Mouse (Mus musculus) limb, embryonic 15.5 days (tissue): ENCODE measurements around the gene C1qtnf6. TPM values are rescaled to one million over a fixed set of nuclear protein-coding genes. Genes with fewer than 3 reads are reported as not detected.

Experiments
- ATAC-seq: fragments of 200-750 bp; cut with Nextera tagmentation; 2 replicates; pipeline ENCODE4 v1.8.0; 2017; ENCODE audit warnings: low read depth, moderate TSS enrichment; ENCODE audit not compliant: insufficient number of reproducible peaks, low FRiP score, low TSS enrichment
- H3K27ac ChIP-seq: fragments of 300-500 bp; sonication (generic); 2 replicates; pipeline ENCODE4 v1.5.1; 2015; ENCODE audit warnings: moderate library complexity, mild to moderate bottlenecking, inconsistent platforms
- H3K27me3 ChIP-seq: fragments of 300-500 bp; sonication (generic); 2 replicates; pipeline ENCODE4 v1.6.1; 2015; ENCODE audit warnings: inconsistent platforms
- H3K36me3 ChIP-seq: fragments of 300-500 bp; sonication (generic); 2 replicates; pipeline ENCODE4 v1.6.1; 2015; ENCODE audit warnings: inconsistent platforms
- H3K4me1 ChIP-seq: fragments of 300-500 bp; sonication (generic); 2 replicates; pipeline ENCODE4 v1.6.1; 2015; ENCODE audit warnings: inconsistent platforms
- H3K4me2 ChIP-seq: fragments of 300-500 bp; sonication (generic); 2 replicates; pipeline ENCODE4 v1.6.1; 2015; ENCODE audit warnings: mild to moderate bottlenecking, inconsistent platforms
- H3K4me3 ChIP-seq: fragments of 300-500 bp; sonication (generic); 2 replicates; pipeline ENCODE4 v1.5.1; 2015; ENCODE audit warnings: mild to moderate bottlenecking, inconsistent platforms
- H3K9ac ChIP-seq: fragments of 300-500 bp; sonication (generic); 2 replicates; pipeline ENCODE4 v1.6.1; 2015; ENCODE audit warnings: inconsistent platforms
- H3K9me3 ChIP-seq: fragments of 300-500 bp; sonication (generic); 2 replicates; pipeline ENCODE4 v1.6.1; 2016; ENCODE audit warnings: inconsistent platforms
- WGBS: fragments of 180-500 bp; shearing (Covaris S2); methylation state at CpG from one replicate; pipeline ENCODE4 v1.1.7; 2015; 5-methylcytosine and 5-hydroxymethylcytosine counted together
- polyA plus RNA-seq: library from polyadenylated mRNA; unstranded; fragments of >200 nt; fragmentation: Nextera tagmentation; extraction: Ambion mirVana; gene quantifications from 2 replicates; pipeline ENCODE4 v1.2.1, GENCODE M21; 2015

Gene C1qtnf6
- polyA plus RNA-seq, 1 experiment from 2014 or later: 52.3 TPM

DNA sequence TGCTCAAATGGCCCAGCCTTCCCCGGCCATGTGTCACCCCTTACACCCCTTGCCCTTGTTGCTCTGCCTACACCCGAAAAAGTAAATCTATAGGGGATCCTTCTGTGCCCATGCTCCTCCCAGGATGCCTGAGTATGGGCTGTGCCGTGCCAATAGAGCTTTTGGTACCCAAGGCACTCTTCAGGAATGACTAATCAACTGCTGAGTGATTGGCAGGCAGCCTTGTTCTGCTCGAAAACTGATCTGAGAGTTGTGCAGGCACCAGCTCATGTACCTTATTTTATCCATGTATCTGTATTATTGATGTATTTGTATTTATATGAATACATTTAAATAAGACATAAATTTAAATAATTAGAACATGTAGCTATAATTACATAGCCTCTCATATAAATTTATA, 44.1 kb downstream of the C1qtnf6 start:
- 54% methylated on average over 4 of the region's 4 CpGs for WGBS
- ATAC-seq: no peak

DNA sequence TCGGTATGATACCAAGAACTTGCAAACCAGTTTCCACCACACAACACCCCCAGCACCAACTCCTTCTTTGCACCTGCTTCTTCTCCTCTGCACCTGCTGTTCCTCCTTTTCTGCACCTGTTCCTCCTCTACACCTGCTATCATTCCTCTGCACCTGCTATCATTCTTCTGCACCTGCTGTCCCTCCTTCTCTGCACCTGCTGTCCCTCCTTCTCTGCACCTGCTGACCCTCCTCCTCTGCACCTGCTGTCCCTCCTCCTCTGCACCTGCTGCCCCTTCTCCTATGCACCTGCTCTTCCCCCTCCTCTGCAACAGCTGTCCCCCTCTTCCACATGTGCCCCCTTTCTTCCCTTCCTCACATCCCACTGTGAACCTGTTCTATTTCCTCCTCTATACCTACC, 44.7 kb downstream of the C1qtnf6 start:
- WGBS: 90% methylated on average over 1 of the region's 1 CpGs
- peaks cover 8% of the 10 kb centered on the region for H3K4me1 ChIP-seq
- H3K4me2 ChIP-seq: no peak overlapping the region
- no peaks in the 10 kb centered on the region for H3K36me3 ChIP-seq
- no peak overlapping the region for H3K27ac ChIP-seq
- H3K4me3 ChIP-seq: no peak overlapping the region
- ATAC-seq: no peak
- no peak overlapping the region for H3K9ac ChIP-seq
- no peaks in the 10 kb centered on the region for H3K27me3 ChIP-seq
- H3K9me3 ChIP-seq: no peaks in the 10 kb centered on the region

More for the DNA sequence above, 44.1 kb downstream of the C1qtnf6 start:
- Histone ChIP-seq H3K36me3 (no peaks in the 10 kb centered on the region), H3K4me2 (no peak overlapping the region), H3K9me3 (no peaks in the 10 kb centered on the region), H3K4me3 (no peak overlapping the region), H3K27me3 (no peaks in the 10 kb centered on the region), H3K9ac (no peak overlapping the region), H3K4me1 (peaks cover 8% of the 10 kb centered on the region), H3K27ac (no peak overlapping the region)

DNA sequence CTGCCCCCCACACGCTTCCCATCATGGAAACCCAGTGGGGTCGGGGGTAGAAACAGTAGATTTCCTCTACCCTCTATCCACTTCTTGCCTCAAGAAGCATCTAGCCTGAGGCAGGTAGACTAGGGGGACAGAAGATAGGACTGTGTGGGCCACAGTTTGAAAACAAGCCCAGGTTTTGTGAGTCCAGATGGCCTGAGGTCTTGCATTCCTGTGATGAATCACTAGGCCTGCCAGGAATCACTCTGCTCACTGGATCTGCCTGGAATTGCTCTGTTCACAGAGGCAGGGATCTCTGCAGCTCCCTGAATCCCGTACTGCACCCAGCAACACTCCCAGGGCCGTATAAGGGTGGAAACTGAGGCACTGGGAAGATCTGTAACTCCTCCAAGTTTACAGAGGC, 47.9 kb downstream of the C1qtnf6 start:
- H3K9me3 ChIP-seq: no peaks in the 10 kb centered on the region; the same call in 1 of the 2 replicates
- 67% methylated on average over 4 of the region's 4 CpGs for WGBS
- ATAC-seq: no peak
- no peaks in the 10 kb centered on the region for H3K36me3 ChIP-seq
- H3K27me3 ChIP-seq: 0 out of 2 replicates have a peak, but pooled peaks cover 1% of the 10 kb centered on the region
- H3K4me2 ChIP-seq: no peak overlapping the region
- no peaks in the 10 kb centered on the region for H3K4me1 ChIP-seq
- no peak overlapping the region for H3K4me3 ChIP-seq
- no peak overlapping the region for H3K9ac ChIP-seq
- H3K27ac ChIP-seq: no peak overlapping the region

DNA sequence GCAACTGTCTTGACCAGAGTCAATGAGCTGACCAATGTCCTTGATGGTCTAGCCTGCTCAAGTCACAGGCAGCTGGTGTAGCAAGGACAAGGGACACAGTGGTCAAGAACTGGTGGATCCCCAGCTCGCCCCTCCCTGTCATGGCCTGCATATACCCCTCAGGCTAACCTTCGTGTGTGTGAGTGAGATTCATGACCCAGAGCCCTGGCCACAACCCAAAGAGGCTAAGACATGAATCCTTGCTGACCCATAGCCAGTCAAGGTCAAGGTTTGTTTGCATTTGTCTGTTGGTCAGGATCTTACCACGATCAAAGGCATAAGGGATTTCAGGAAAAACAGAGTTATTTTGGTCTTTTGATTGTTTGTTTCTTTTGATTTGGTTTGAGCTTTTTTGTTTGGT, 48.7 kb downstream of the C1qtnf6 start:
- Histone ChIP-seq H3K27me3 (0 out of 2 replicates have a peak, but pooled peaks cover 4% of the 10 kb centered on the region), H3K27ac (no peak overlapping the region), H3K9me3 (no peaks in the 10 kb centered on the region; the same call in 1 of the 2 replicates), H3K4me2 (no peak overlapping the region), H3K9ac (no peak overlapping the region), H3K4me3 (no peak overlapping the region), H3K4me1 (no peaks in the 10 kb centered on the region), H3K36me3 (no peaks in the 10 kb centered on the region)
- WGBS: 70% methylated on average over 3 of the region's 3 CpGs
- ATAC-seq: no peak

DNA sequence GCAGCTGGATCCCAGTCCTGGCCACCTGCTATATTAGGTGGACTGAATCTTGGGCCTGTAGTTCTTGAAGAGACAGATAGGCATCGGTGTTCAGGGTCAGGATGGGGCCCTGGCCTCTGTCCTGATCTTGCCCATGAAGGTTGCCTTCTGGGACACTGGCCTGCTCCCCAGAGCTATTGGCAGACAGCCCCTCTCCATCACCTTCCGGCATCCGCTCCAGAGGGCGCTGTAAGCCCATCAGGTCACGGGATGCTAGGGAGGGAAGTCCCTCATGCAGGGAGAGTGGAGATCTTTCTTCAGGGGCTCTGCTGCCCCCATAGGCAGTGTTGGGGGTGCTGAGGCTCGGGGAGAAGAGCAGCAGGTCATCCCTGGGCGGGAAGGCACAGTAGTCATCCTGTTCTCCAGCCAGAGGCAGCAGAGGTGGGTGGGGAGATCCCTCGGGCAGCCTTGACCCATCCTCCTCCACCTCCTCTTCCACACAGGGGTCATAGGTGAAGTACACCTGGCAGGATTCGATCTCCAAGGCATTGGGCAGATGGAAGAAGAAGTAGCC, 49.7 kb downstream of the C1qtnf6 start:
- Histone ChIP-seq H3K4me1 (no peaks in the 10 kb centered on the region), H3K4me2 (no peak overlapping the region), H3K4me3 (no peak overlapping the region), H3K27ac (no peak overlapping the region), H3K9me3 (no peaks in the 10 kb centered on the region; the same call in 1 of the 2 replicates), H3K36me3 (no peaks in the 10 kb centered on the region), H3K27me3 (0 out of 2 replicates have a peak, but pooled peaks cover 4% of the 10 kb centered on the region), H3K9ac (no peak overlapping the region)
- WGBS: 55% methylated on average over 9 of the region's 9 CpGs
- ATAC-seq: no peak

DNA sequence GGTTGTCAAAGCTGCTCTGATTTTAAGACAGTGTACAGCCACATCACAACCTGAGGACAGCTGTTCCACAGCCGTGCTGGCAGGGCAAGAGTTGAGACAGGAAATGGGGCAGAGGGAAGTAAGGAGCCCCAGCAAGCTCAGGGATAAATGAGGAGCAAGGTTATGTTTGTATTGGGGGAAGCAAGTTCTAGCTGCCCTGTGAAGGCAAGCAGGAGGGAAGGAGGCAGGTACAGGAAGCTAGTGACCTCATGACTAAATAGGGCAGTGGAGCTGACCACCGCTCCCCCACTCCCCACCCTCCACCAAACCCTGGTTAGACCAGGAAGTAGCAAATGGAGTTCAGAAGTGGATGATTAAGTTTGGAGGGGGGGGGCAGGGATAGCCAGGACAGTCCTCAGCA, 50.2 kb downstream of the C1qtnf6 start:
- H3K4me3 ChIP-seq: no peak overlapping the region
- 60% methylated on average over 2 of the region's 2 CpGs for WGBS
- ATAC-seq: no peak
- H3K4me1 ChIP-seq: no peaks in the 10 kb centered on the region
- H3K9me3 ChIP-seq: no peaks in the 10 kb centered on the region; the same call in 1 of the 2 replicates
- no peak overlapping the region for H3K27ac ChIP-seq
- no peak overlapping the region for H3K4me2 ChIP-seq
- H3K27me3 ChIP-seq: 0 out of 2 replicates have a peak, but pooled peaks cover 4% of the 10 kb centered on the region
- H3K36me3 ChIP-seq: no peaks in the 10 kb centered on the region
- no peak overlapping the region for H3K9ac ChIP-seq

DNA sequence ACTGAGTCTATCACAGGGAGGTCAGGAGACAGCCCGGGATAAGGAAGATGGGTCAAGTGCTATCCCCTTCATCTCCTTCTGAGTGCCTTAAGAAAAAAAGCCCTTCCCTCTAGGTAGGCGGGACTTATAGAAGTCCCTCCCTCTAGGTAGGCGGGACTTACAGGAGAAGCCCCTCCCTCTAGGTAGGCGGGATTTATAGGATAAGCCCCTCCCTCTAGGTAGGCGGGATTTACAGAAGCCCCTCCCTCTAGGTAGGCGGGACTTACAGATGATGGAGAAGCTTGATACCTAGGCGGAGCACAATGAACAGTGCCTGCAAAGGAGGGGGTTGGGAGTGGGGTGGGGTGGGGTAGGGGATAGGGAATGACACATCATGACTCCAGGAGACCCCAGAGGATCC, 51.1 kb downstream of the C1qtnf6 start:
- Histone ChIP-seq H3K4me3 (no peak overlapping the region), H3K9me3 (no peaks in the 10 kb centered on the region; the same call in 1 of the 2 replicates), H3K4me1 (no peaks in the 10 kb centered on the region), H3K36me3 (no peaks in the 10 kb centered on the region), H3K27ac (no peak overlapping the region), H3K4me2 (no peak overlapping the region), H3K27me3 (0 out of 2 replicates have a peak, but pooled peaks cover 4% of the 10 kb centered on the region), H3K9ac (no peak overlapping the region)
- WGBS: 72% methylated on average over 7 of the region's 7 CpGs
- no peak for ATAC-seq

DNA sequence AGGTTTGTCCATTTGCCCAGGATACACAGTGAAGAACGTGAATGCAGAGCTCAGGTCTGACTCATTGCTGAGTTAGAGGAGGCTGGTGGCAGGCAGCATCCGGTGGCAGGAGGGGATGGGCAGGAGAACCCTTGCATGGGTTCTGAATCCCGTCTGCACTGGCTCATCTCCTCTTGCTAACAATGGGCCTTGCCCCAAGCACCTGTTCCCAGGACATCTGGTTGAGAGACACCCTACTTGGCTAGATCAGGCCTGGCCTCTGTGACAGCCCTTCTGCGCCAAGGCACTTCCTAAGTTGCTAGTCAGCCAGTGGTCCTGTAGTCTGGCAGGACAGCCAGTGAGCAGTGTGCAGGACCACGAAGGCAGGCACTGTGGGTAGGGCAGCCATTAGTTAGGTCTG, 51.7 kb downstream of the C1qtnf6 start:
- WGBS: 73% methylated on average over 5 of the region's 5 CpGs
- no peak for ATAC-seq
- H3K9ac ChIP-seq: no peak overlapping the region
- H3K27ac ChIP-seq: no peak overlapping the region
- no peaks in the 10 kb centered on the region; the same call in 1 of the 2 replicates for H3K9me3 ChIP-seq
- no peaks in the 10 kb centered on the region for H3K36me3 ChIP-seq
- H3K27me3 ChIP-seq: 0 out of 2 replicates have a peak, but pooled peaks cover 4% of the 10 kb centered on the region
- no peak overlapping the region for H3K4me2 ChIP-seq
- H3K4me1 ChIP-seq: no peaks in the 10 kb centered on the region
- no peak overlapping the region for H3K4me3 ChIP-seq

DNA sequence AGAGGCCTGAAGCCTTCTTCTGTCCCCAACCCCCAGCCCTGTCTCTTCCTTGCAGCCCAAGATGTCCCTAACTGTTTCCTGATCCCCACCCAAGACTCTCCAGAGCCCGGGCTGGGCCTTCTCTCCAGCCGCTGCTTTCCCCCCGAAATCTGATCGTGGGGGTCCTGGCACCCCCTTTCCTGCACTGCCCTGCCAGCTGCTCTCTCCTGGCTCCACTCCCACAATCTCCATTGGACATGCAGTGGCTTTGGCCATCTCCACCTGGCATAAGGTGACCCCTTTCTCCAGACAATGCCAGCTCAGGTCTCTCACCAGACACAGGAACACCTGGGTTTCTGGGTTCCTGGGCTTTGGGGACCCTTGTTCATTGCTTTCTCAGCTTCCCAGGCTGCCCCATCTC, 53.1 kb downstream of the C1qtnf6 start:
- no peaks in the 10 kb centered on the region for H3K36me3 ChIP-seq
- H3K4me2 ChIP-seq: no peak overlapping the region
- H3K27me3 ChIP-seq: 0 out of 2 replicates have a peak, but pooled peaks cover 4% of the 10 kb centered on the region
- WGBS: 77% methylated on average over 4 of the region's 4 CpGs
- no peaks in the 10 kb centered on the region; the same call in 1 of the 2 replicates for H3K9me3 ChIP-seq
- H3K4me3 ChIP-seq: no peak overlapping the region
- no peaks in the 10 kb centered on the region for H3K4me1 ChIP-seq
- ATAC-seq: no peak
- H3K9ac ChIP-seq: no peak overlapping the region
- no peak overlapping the region for H3K27ac ChIP-seq

DNA sequence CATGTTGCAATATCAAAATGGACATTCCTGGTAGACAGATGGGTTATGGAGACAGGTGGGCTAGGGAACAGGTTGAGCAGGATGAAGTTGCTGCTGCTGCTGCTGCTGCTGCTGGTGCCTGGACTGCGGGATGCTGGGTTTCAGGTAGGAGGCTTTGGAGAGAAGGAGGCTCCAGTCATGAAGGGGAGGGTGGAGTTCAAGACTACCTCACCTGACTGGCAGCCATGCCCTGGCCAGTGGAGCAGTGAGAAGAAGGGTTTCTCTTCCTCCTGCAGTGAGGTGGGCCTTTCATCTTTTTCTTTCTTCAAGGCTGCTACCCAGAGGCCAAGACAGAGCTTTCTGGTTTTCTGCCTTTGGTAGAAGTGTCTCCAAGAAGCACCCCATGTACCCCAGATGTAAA, 54.3 kb downstream of the C1qtnf6 start:
- H3K9me3 ChIP-seq: no peaks in the 10 kb centered on the region; the same call in 1 of the 2 replicates
- no peaks in the 10 kb centered on the region for H3K36me3 ChIP-seq
- no peak overlapping the region for H3K27ac ChIP-seq
- H3K27me3 ChIP-seq: 0 out of 2 replicates have a peak, but pooled peaks cover 4% of the 10 kb centered on the region
- WGBS: 94% methylated on average over 1 of the region's 1 CpGs
- H3K4me2 ChIP-seq: no peak overlapping the region
- H3K9ac ChIP-seq: no peak overlapping the region
- no peaks in the 10 kb centered on the region for H3K4me1 ChIP-seq
- H3K4me3 ChIP-seq: no peak overlapping the region
- no peak for ATAC-seq

DNA sequence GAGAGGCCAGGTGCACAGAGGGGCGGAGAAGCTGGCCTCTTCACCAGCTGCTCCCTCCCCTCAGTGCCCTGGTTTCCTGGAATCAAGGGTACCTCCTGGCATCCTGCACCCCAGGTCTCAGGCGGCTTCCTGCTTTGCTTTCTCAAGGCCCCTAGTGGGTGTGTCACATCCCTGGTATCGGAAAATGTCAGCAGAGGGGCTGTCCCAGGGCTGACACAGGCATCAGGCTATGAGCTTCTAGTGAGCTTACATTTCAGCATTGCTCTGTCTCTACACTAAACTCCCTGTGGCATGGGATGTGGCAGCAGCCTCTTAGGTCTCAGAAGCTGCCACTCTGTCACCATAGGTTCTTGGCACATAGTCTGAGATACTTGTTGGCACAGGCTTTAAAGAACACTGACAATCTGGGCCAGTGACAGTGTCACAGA, 55.6 kb downstream of the C1qtnf6 start:
- Histone ChIP-seq H3K27ac (no peak overlapping the region), H3K36me3 (no peaks in the 10 kb centered on the region), H3K27me3 (0 out of 2 replicates have a peak, but pooled peaks cover 4% of the 10 kb centered on the region), H3K4me2 (no peak overlapping the region), H3K4me1 (no peaks in the 10 kb centered on the region), H3K4me3 (no peak overlapping the region), H3K9ac (no peak overlapping the region), H3K9me3 (no peaks in the 10 kb centered on the region; the same call in 1 of the 2 replicates)
- ATAC-seq: no peak
- 55% methylated on average over 3 of the region's 3 CpGs for WGBS

DNA sequence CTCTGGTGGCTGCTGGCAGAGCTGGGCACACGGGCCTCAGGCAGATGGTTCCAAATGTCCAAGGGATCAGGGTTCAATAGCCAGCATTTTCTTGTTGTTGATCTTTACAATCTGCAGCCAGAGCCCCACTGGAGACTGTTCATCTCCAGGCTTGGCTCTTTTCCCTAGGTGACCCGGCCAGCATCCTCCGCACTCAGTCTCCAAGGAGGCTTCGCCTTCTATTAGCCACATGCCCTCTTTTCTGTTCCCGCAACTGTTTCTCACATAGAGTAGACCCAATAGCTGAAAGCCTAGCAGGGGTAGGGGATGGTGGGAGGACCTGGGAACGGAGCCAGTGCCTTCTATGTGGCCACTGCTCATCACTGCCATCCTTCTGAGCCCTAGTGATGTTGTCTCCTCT, 57.8 kb downstream of the C1qtnf6 start:
- Histone ChIP-seq H3K27me3 (0 out of 2 replicates have a peak, but pooled peaks cover 4% of the 10 kb centered on the region), H3K4me3 (no peak overlapping the region), H3K4me2 (no peak overlapping the region), H3K27ac (no peak overlapping the region), H3K9ac (no peak overlapping the region), H3K9me3 (no peaks in the 10 kb centered on the region), H3K4me1 (no peaks in the 10 kb centered on the region), H3K36me3 (no peaks in the 10 kb centered on the region)
- WGBS: 82% methylated on average over 6 of the region's 6 CpGs
- no peak for ATAC-seq
